Mouse (Mus musculus) MEL (cell line): Measurements from ENCODE around the gene Tmem206. TPM values are rescaled to one million over a fixed set of nuclear protein-coding genes. Genes with fewer than 3 reads are reported as not detected.

Source experiments
- DNase-seq: peaks from one replicate; pipeline ENCODE4 v3.0.0; 2011; ENCODE audit warnings: low read depth, low spot score
- H3K27ac ChIP-seq: 2 replicates; pipeline ENCODE4 v1.5.1; 2012; ENCODE audit warnings: low read depth, mild to moderate bottlenecking, control low read depth, low read length, moderate library complexity; ENCODE audit not compliant: control insufficient read depth
- H3K27me3 ChIP-seq, 2 experiments: fragments of 150-350 bp in 1 of 2; sonication (generic) in 1 of 2; 2 replicates each; pipeline ENCODE4 v1.6.1; 2012; ENCODE audit warnings: low read length in 2 of 2, mild to moderate bottlenecking in 2 of 2, improper control_type of control experiment in 1 of 2, moderate library complexity in 1 of 2; ENCODE audit not compliant: insufficient read depth in 2 of 2, control insufficient read depth in 1 of 2
- H3K36me3 ChIP-seq, 2 experiments: 2 replicates each; pipeline ENCODE4 v1.6.1; 2012 to 2014; ENCODE audit warnings: low read length in 2 of 2, improper control_type of control experiment in 1 of 2, inconsistent platforms in 1 of 2, mild to moderate bottlenecking in 1 of 2; ENCODE audit not compliant: insufficient read depth in 2 of 2, control insufficient read depth in 1 of 2
- H3K4me1 ChIP-seq, 2 experiments: fragments of 150-350 bp in 1 of 2; sonication (generic) in 1 of 2; 2 replicates each; pipeline ENCODE4 v1.6.1; 2012; ENCODE audit warnings: low read length in 2 of 2, improper control_type of control experiment in 1 of 2, mild to moderate bottlenecking in 1 of 2; ENCODE audit not compliant: insufficient read depth in 2 of 2, control insufficient read depth in 1 of 2
- H3K4me3 ChIP-seq, 2 experiments: fragments of 150-350 bp in 1 of 2; sonication (generic) in 1 of 2; 2 replicates each; pipeline ENCODE4 v1.5.1; 2012; ENCODE audit warnings: low read depth in 2 of 2, low read length in 2 of 2, mild to moderate bottlenecking in 2 of 2, moderate library complexity in 2 of 2, control low read depth in 1 of 2, improper control_type of control experiment in 1 of 2; ENCODE audit not compliant: control insufficient read depth in 1 of 2, insufficient read depth in 1 of 2
- H3K79me2 ChIP-seq: 2 replicates; pipeline ENCODE4 v1.6.1; 2012; ENCODE audit warnings: mild to moderate bottlenecking, low read length, moderate library complexity; ENCODE audit not compliant: control insufficient read depth, poor library complexity, insufficient read depth
- H3K9ac ChIP-seq: 2 replicates; pipeline ENCODE4 v1.6.1; 2012; ENCODE audit warnings: low read depth, mild to moderate bottlenecking, control low read depth, low read length, moderate library complexity; ENCODE audit not compliant: control insufficient read depth, poor library complexity, severe bottlenecking
- H3K9me3 ChIP-seq: fragments of 150-350 bp; sonication (generic); replicated peaks from 2 replicates; pipeline ENCODE4 v1.6.1; 2012; ENCODE audit warnings: mild to moderate bottlenecking, low read length, improper control_type of control experiment, moderate library complexity; ENCODE audit not compliant: insufficient read depth
- E2F4 ChIP-seq: IDR thresholded peaks from 2 replicates; pipeline ENCODE4 v1.6.1; 2011; ENCODE audit warnings: low read depth, low read length, improper control_type of control experiment, borderline replicate concordance
- EP300 ChIP-seq, 2 experiments: IDR thresholded peaks; 2 replicates each; pipeline ENCODE4 v1.6.1; 2011; ENCODE audit warnings: improper control_type of control experiment in 2 of 2, low read length in 2 of 2, low read depth in 1 of 2, mild to moderate bottlenecking in 1 of 2
- HCFC1 ChIP-seq: IDR thresholded peaks from 2 replicates; pipeline ENCODE4 v1.6.1; 2012; ENCODE audit warnings: low read depth, mild to moderate bottlenecking, inconsistent platforms, low read length, improper control_type of control experiment, moderate library complexity
- KAT2A ChIP-seq: conservative IDR thresholded peaks from 2 replicates; pipeline ENCODE4 v1.6.1; 2012; ENCODE audit warnings: low read depth, low read length, improper control_type of control experiment, inconsistent platforms
- MAFK ChIP-seq: IDR thresholded peaks from 2 replicates; pipeline ENCODE4 v1.6.1; 2011; ENCODE audit warnings: low read depth, mild to moderate bottlenecking, low read length, improper control_type of control experiment, borderline replicate concordance
- MAX ChIP-seq: IDR thresholded peaks from 2 replicates; pipeline ENCODE4 v1.6.1; 2011; ENCODE audit warnings: low read length, improper control_type of control experiment
- MAZ ChIP-seq: IDR thresholded peaks from 2 replicates; pipeline ENCODE4 v1.6.1; 2012; ENCODE audit warnings: low read depth, mild to moderate bottlenecking, inconsistent platforms, low read length, improper control_type of control experiment
- MYB ChIP-seq: IDR thresholded peaks from 2 replicates; pipeline ENCODE4 v1.6.1; 2011; ENCODE audit warnings: mild to moderate bottlenecking, low read depth, low read length, improper control_type of control experiment
- NELFE ChIP-seq: IDR thresholded peaks from 2 replicates; pipeline ENCODE4 v1.6.1; 2011; ENCODE audit warnings: low read depth, low read length, improper control_type of control experiment
- NRF1 ChIP-seq: IDR thresholded peaks from 2 replicates; pipeline ENCODE4 v1.6.1; 2014; ENCODE audit warnings: low read depth, mild to moderate bottlenecking, inconsistent platforms, low read length, improper control_type of control experiment, moderate library complexity; ENCODE audit not compliant: poor library complexity, insufficient read depth, severe bottlenecking
- POLR2A ChIP-seq, 2 experiments: IDR thresholded peaks; 2 replicates each; pipeline ENCODE4 v1.6.1; 2011 to 2012; ENCODE audit warnings: low read length in 2 of 2, mild to moderate bottlenecking in 2 of 2, control low read depth in 1 of 2, improper control_type of control experiment in 1 of 2, low read depth in 1 of 2, moderate library complexity in 1 of 2; ENCODE audit not compliant: control insufficient read depth in 1 of 2, insufficient read depth in 1 of 2, poor library complexity in 1 of 2
- POLR2AphosphoS2 ChIP-seq: IDR thresholded peaks from 2 replicates; pipeline ENCODE4 v1.6.1; 2011; ENCODE audit warnings: low read length, improper control_type of control experiment
- POLR2AphosphoS5 ChIP-seq: IDR thresholded peaks from 2 replicates; pipeline ENCODE4 v1.6.1; 2012; ENCODE audit warnings: low read depth, borderline replicate concordance, mild to moderate bottlenecking, inconsistent platforms, low read length, moderate library complexity, mixed read lengths
- RAD21 ChIP-seq: IDR thresholded peaks from 2 replicates; pipeline ENCODE4 v1.6.1; 2011; ENCODE audit warnings: mild to moderate bottlenecking, low read depth, low read length, improper control_type of control experiment
- TBP ChIP-seq: IDR thresholded peaks from 2 replicates; pipeline ENCODE4 v1.8.0; 2011; ENCODE audit warnings: low read depth, low read length, improper control_type of control experiment
- TCF12 ChIP-seq: IDR thresholded peaks from 2 replicates; pipeline ENCODE4 v1.6.1; 2014; ENCODE audit warnings: low read depth, mild to moderate bottlenecking, inconsistent platforms, low read length, improper control_type of control experiment, moderate library complexity
- UBTF ChIP-seq: IDR thresholded peaks from 2 replicates; pipeline ENCODE4 v1.6.1; 2012; ENCODE audit warnings: low read depth, mild to moderate bottlenecking, inconsistent platforms, low read length, improper control_type of control experiment, moderate library complexity, borderline replicate concordance; ENCODE audit not compliant: insufficient read depth
- ZMIZ1 ChIP-seq: IDR thresholded peaks from 2 replicates; pipeline ENCODE4 v1.6.1; 2012; ENCODE audit warnings: low read depth, mild to moderate bottlenecking, inconsistent platforms, low read length, improper control_type of control experiment, moderate library complexity
- ZNF384 ChIP-seq: IDR thresholded peaks from 2 replicates; pipeline ENCODE4 v1.6.1; 2012; ENCODE audit warnings: low read depth, mild to moderate bottlenecking, inconsistent platforms, low read length, improper control_type of control experiment
- polyA plus RNA-seq, 2 experiments: library from polyadenylated mRNA; stranded (reverse) in 1 of 2; unstranded in 1 of 2; fragments of >175 nt in 1 of 2; fragments of >200 nt in 1 of 2; gene quantifications; 2 replicates each; pipeline versions ENCODE4 v1.2.1 to v1.2.4; 2012; ENCODE audit warnings: low replicate concordance in 2 of 2, low read depth in 1 of 2; ENCODE audit not compliant: insufficient read length in 2 of 2, insufficient read depth in 1 of 2, missing spikeins in 1 of 2
- total RNA-seq: library from RNA; depleted of rRNA; stranded (reverse); fragments of 300-350 nt; gene quantifications from 2 replicates; pipeline ENCODE4 v1.2.3, GENCODE M21; 2012

The Tmem206 gene
- total and polyA plus RNA-seq, 3 experiments: 14.3 to 16.2 TPM; not detected in 1

- Histone ChIP-seq H3K79me2 (no peaks in the 10 kb centered on the region), H3K4me3 (no peak overlapping the region), H3K27me3 (no peaks in the 10 kb centered on the region), H3K9me3 (no peaks in the 10 kb centered on the region), H3K9ac (no peak overlapping the region), H3K36me3 (no peaks in the 10 kb centered on the region), H3K4me1 (no peaks in the 10 kb centered on the region), H3K27ac (no peak overlapping the region)
- no peak for TF ChIP-seq ZMIZ1
- TF ChIP-seq TBP: no peak
- TF ChIP-seq RAD21: no peak
- TF ChIP-seq UBTF: no peak
- no peak for TF ChIP-seq NELFE
- TF ChIP-seq MAZ: no peak
- TF ChIP-seq HCFC1: no peak
- no peak for TF ChIP-seq TCF12
- TF ChIP-seq POLR2AphosphoS5: no peak
- no peak for DNase-seq
Observed at GRCm38 (mm10) chr1:191283110-191284040, 42.3 kb upstream of the Tmem206 start.

GRCm38 (mm10) chr1:191284502-191284901, 41.2 kb upstream of the Tmem206 start:
- TF ChIP-seq MAFK: no peak
- no peak for TF ChIP-seq HCFC1
- TF ChIP-seq KAT2A: no peak
- no peak for TF ChIP-seq NRF1
- TF ChIP-seq ZNF384: no peak
- no peak for TF ChIP-seq E2F4
- TF ChIP-seq MYB: no peak
- TF ChIP-seq POLR2AphosphoS2: no peak
- TF ChIP-seq POLR2A (IDR thresholded peaks at IDR 0.05; ENCODE audit: control insufficient read depth in 1 of 2, insufficient read depth in 1 of 2, low read depth in 1 of 2, low read length in 2 of 2, poor library complexity in 1 of 2): no peak
- TF ChIP-seq MAX: no peak
- TF ChIP-seq EP300 (IDR thresholded peaks at IDR 0.05; ENCODE audit: low read depth in 1 of 2, low read length in 2 of 2): no peak
- TF ChIP-seq MAZ: no peak
- no peak for TF ChIP-seq NELFE
- TF ChIP-seq, all 39 proteins: peak for 0
- no peak for DNase-seq
- no peak overlapping the region for H3K27ac ChIP-seq
- no peaks in the 10 kb centered on the region for H3K9me3 ChIP-seq
- no peaks in the 10 kb centered on the region for H3K36me3 ChIP-seq
- H3K79me2 ChIP-seq: no peaks in the 10 kb centered on the region
- H3K27me3 ChIP-seq: no peaks in the 10 kb centered on the region
- H3K4me1 ChIP-seq: no peaks in the 10 kb centered on the region
- no peak overlapping the region for H3K4me3 ChIP-seq
- no peak overlapping the region for H3K9ac ChIP-seq
